Mouse (Mus musculus): ENCODE results near the gene Gm21761.
"Not testable (repeated sequence)": the region's sequence is repeated elsewhere in the genome, so short reads cannot be mapped to it uniquely, and the experiment has no call there.

GRCm38 (mm10) chr13:119898549-119898948, 30.5 kb downstream of the Gm21761 start:
- not testable (repeated sequence) for TF ChIP-seq CTCF (IDR thresholded peaks at IDR 0.05; ENCODE audit: low read depth); EP300 (optimal IDR thresholded peaks at IDR 0.05)
